Mouse (Mus musculus): Measurements from ENCODE around the gene Ergic1.

GRCm38 (mm10) chr17:26601926-26602325 lies 40.6 kb downstream of the Ergic1 start:
- no peak for TF ChIP-seq CTCF (IDR thresholded peaks at IDR 0.05; ENCODE audit: control insufficient read depth, insufficient read depth, insufficient read length)
- no peak for TF ChIP-seq CEBPB (IDR thresholded peaks at IDR 0.05; ENCODE audit: low read depth)
- TF ChIP-seq USF1 (IDR thresholded peaks at IDR 0.05; ENCODE audit: low read depth), result no peak
- no peak for TF ChIP-seq MAX (IDR thresholded peaks at IDR 0.05)
- TF ChIP-seq MYOG (IDR thresholded peaks at IDR 0.05; ENCODE audit: control insufficient read depth, extremely low read depth, insufficient read length), result no peak
- TF ChIP-seq MYOD1 (IDR thresholded peaks at IDR 0.05; ENCODE audit: control insufficient read depth, insufficient read length, low read depth), result no peak
